ENCODE assay signal across 16 mouse cellular contexts in genomic region chr14:100444099-100444498, GRCm38 (mm10).
"Had no signal": no experiment of that assay in that cellular context is flagged by ENCODE, and none has a peak within 500 bp of the region (broad histone marks: within the 10 kb centered on the region; RNA-seq: fewer than 3 reads in every experiment).

No protein-coding gene starts in this region.

- H3K27ac ChIP-seq: neural tube, embryonic 13.5 days; neural tube, embryonic 15.5 days; stomach, embryonic 15.5 days; stomach, postnatal 0 days had no signal

- H3K4me1 ChIP-seq: neural tube, embryonic 13.5 days; neural tube, embryonic 15.5 days; stomach, embryonic 15.5 days had no signal

- H3K9ac ChIP-seq: neural tube, embryonic 13.5 days; neural tube, embryonic 15.5 days; stomach, embryonic 15.5 days had no signal

- H3K9me3 ChIP-seq: neural tube, embryonic 13.5 days; neural tube, embryonic 15.5 days; stomach, embryonic 15.5 days had no signal

- H3K36me3 ChIP-seq: neural tube, embryonic 13.5 days; neural tube, embryonic 15.5 days; stomach, embryonic 15.5 days had no signal

- H3K4me3 ChIP-seq: neural tube, embryonic 13.5 days; neural tube, embryonic 15.5 days; stomach, embryonic 15.5 days had no signal

- H3K27me3 ChIP-seq: neural tube, embryonic 13.5 days; neural tube, embryonic 15.5 days; stomach, embryonic 15.5 days had no signal

- H3K4me2 ChIP-seq: neural tube, embryonic 13.5 days; neural tube, embryonic 15.5 days; stomach, embryonic 15.5 days had no signal

- DNase-seq: retina, postnatal 1 day; right cerebral cortex, adult 18-20 months; right cerebral cortex, postnatal 14 days; right cerebral cortex, postnatal 25 days; right cerebral cortex, postnatal 4 days; spleen, adult 18-20 months; thymus, adult 18-20 months; thymus, adult 2 months; thymus, postnatal 14 days; thymus, postnatal 25 days; thymus, postnatal 36 days; thymus, postnatal 4 days had no signal
